Mouse (Mus musculus): ENCODE results near the gene Rp2.

GRCm38 (mm10) chrX:20412221-20412620 lies 47.9 kb downstream of the Rp2 start:
- no peak for TF ChIP-seq CTCF (IDR thresholded peaks at IDR 0.05; ENCODE audit: low read depth)
- TF ChIP-seq EP300 (optimal IDR thresholded peaks at IDR 0.05): no peak

Data from stomach, postnatal 0 days (tissue).